Mouse (Mus musculus): ENCODE data around the gene Rb1. TPM values are rescaled to one million over a fixed set of nuclear protein-coding genes. Genes with fewer than 3 reads are reported as not detected.

Gene Rb1
- total and polyA plus RNA-seq, 3 experiments, result 6.3 to 13.2 TPM; not detected in 1

- H3K27ac ChIP-seq (ENCODE audit: control insufficient read depth, low read depth, low read length), result no peak overlapping the region
- TF ChIP-seq SMC3 (IDR thresholded peaks at IDR 0.05; ENCODE audit: low read depth, low read length) (no peak), NRF1 (IDR thresholded peaks at IDR 0.05; ENCODE audit: insufficient read depth, low read depth, low read length, poor library complexity, severe bottlenecking) (no peak), GABPA (IDR thresholded peaks at IDR 0.05; ENCODE audit: low read depth, low read length) (no peak), MXI1 (IDR thresholded peaks at IDR 0.05; ENCODE audit: low read depth, low read length) (no peak), UBTF (IDR thresholded peaks at IDR 0.05; ENCODE audit: borderline replicate concordance, insufficient read depth, low read depth, low read length) (no peak), ELF1 (IDR thresholded peaks at IDR 0.05; ENCODE audit: low read depth, low read length) (no peak), USF2 (IDR thresholded peaks at IDR 0.05; ENCODE audit: borderline replicate concordance in 1 of 2, insufficient read depth in 1 of 2, low read depth in 1 of 2, low read length in 2 of 2) (no peak), KAT2A (conservative IDR thresholded peaks at IDR 0.05; ENCODE audit: low read depth, low read length) (no peak), TAL1 (IDR thresholded peaks at IDR 0.05; ENCODE audit: low read length) (no peak), MYC (IDR thresholded peaks at IDR 0.05; ENCODE audit: low read depth, low read length) (no peak), POLR2A (IDR thresholded peaks at IDR 0.05; ENCODE audit: control insufficient read depth in 1 of 2, insufficient read depth in 1 of 2, low read depth in 1 of 2, low read length in 2 of 2, poor library complexity in 1 of 2) (no peak), ZNF384 (IDR thresholded peaks at IDR 0.05; ENCODE audit: low read depth, low read length) (no peak), ETS1 (IDR thresholded peaks at IDR 0.05; ENCODE audit: low read depth, low read length) (no peak)
- H3K4me1 ChIP-seq (ENCODE audit: control insufficient read depth in 1 of 2, insufficient read depth in 2 of 2, low read length in 2 of 2), result no peaks in the 10 kb centered on the region
- DNase-seq (ENCODE audit: low read depth, low spot score), result peak; percentile 24
- peaks cover 0 to 2% of the 10 kb centered on the region in 2 experiments; a peak in 3 of 4 replicates for H3K36me3 ChIP-seq (ENCODE audit: control insufficient read depth in 1 of 2, insufficient read depth in 2 of 2, low read length in 2 of 2)
- no peaks in the 10 kb centered on the region for H3K79me2 ChIP-seq (ENCODE audit: control insufficient read depth, insufficient read depth, low read length, poor library complexity)
- H3K9me3 ChIP-seq (replicated peaks; ENCODE audit: insufficient read depth, low read length), result no peaks in the 10 kb centered on the region
- no peak overlapping the region for H3K4me3 ChIP-seq (ENCODE audit: control insufficient read depth in 1 of 2, insufficient read depth in 1 of 2, low read depth in 2 of 2, low read length in 2 of 2)
- H3K27me3 ChIP-seq (ENCODE audit: control insufficient read depth in 1 of 2, insufficient read depth in 2 of 2, low read length in 2 of 2), result no peaks in the 10 kb centered on the region
- no peak overlapping the region for H3K9ac ChIP-seq (ENCODE audit: control insufficient read depth, low read depth, low read length, poor library complexity, severe bottlenecking)
These were observed 72.0 kb downstream of the Rb1 start for GRCm38 (mm10) chr14:73253453-73254251.

GRCm38 (mm10) chr14:73252276-73252675, 73.3 kb downstream of the Rb1 start:
- Histone ChIP-seq H3K9me3 (replicated peaks; ENCODE audit: insufficient read depth, low read length) (no peaks in the 10 kb centered on the region), H3K27me3 (ENCODE audit: control insufficient read depth in 1 of 2, insufficient read depth in 2 of 2, low read length in 2 of 2) (no peaks in the 10 kb centered on the region), H3K36me3 (ENCODE audit: control insufficient read depth in 1 of 2, insufficient read depth in 2 of 2, low read length in 2 of 2) (peaks cover 0 to 2% of the 10 kb centered on the region in 2 experiments; a peak in 3 of 4 replicates), H3K27ac (ENCODE audit: control insufficient read depth, low read depth, low read length) (no peak overlapping the region), H3K4me3 (ENCODE audit: control insufficient read depth in 1 of 2, insufficient read depth in 1 of 2, low read depth in 2 of 2, low read length in 2 of 2) (no peak overlapping the region), H3K79me2 (ENCODE audit: control insufficient read depth, insufficient read depth, low read length, poor library complexity) (no peaks in the 10 kb centered on the region), H3K9ac (ENCODE audit: control insufficient read depth, low read depth, low read length, poor library complexity, severe bottlenecking) (no peak overlapping the region), H3K4me1 (ENCODE audit: control insufficient read depth in 1 of 2, insufficient read depth in 2 of 2, low read length in 2 of 2) (no peaks in the 10 kb centered on the region)
- no peak for DNase-seq (ENCODE audit: low read depth, low spot score)
- no peak for TF ChIP-seq KAT2A (conservative IDR thresholded peaks at IDR 0.05; ENCODE audit: low read depth, low read length)
- no peak for TF ChIP-seq ZMIZ1 (IDR thresholded peaks at IDR 0.05; ENCODE audit: low read depth, low read length)
- TF ChIP-seq E2F4 (IDR thresholded peaks at IDR 0.05; ENCODE audit: borderline replicate concordance, low read depth, low read length), result no peak
- no peak for TF ChIP-seq NRF1 (IDR thresholded peaks at IDR 0.05; ENCODE audit: insufficient read depth, low read depth, low read length, poor library complexity, severe bottlenecking)
- no peak for TF ChIP-seq CHD1 (IDR thresholded peaks at IDR 0.05; ENCODE audit: low read depth, low read length)
- TF ChIP-seq RAD21 (IDR thresholded peaks at IDR 0.05; ENCODE audit: low read depth, low read length), result no peak
- no peak for TF ChIP-seq ELF1 (IDR thresholded peaks at IDR 0.05; ENCODE audit: low read depth, low read length)
- no peak for TF ChIP-seq CTCF (IDR thresholded peaks at IDR 0.05 in 2 of 3, conservative IDR thresholded peaks at IDR 0.05 in 1 of 3; ENCODE audit: control insufficient read depth in 1 of 3, insufficient read depth in 1 of 3, low read depth in 2 of 3, low read length in 3 of 3, poor library complexity in 1 of 3, severe bottlenecking in 1 of 3)
- TF ChIP-seq MEF2A (IDR thresholded peaks at IDR 0.05; ENCODE audit: extremely low read depth, insufficient replicate concordance, low read depth, low read length, poor library complexity, severe bottlenecking), result no peak
- no peak for TF ChIP-seq NELFE (IDR thresholded peaks at IDR 0.05; ENCODE audit: low read depth, low read length)
- no peak for TF ChIP-seq JUND (IDR thresholded peaks at IDR 0.05; ENCODE audit: low read depth, low read length)
- no peak for TF ChIP-seq USF2 (IDR thresholded peaks at IDR 0.05; ENCODE audit: borderline replicate concordance in 1 of 2, insufficient read depth in 1 of 2, low read depth in 1 of 2, low read length in 2 of 2)
- TF ChIP-seq HCFC1 (IDR thresholded peaks at IDR 0.05; ENCODE audit: low read depth, low read length), result no peak
- no peak for TF ChIP-seq MYC (IDR thresholded peaks at IDR 0.05; ENCODE audit: low read depth, low read length)
- TF ChIP-seq ZNF384 (IDR thresholded peaks at IDR 0.05; ENCODE audit: low read depth, low read length), result no peak

All from MEL (cell line).